Mouse (Mus musculus): Measurements from ENCODE around the gene 1110004F10Rik.

DNA sequence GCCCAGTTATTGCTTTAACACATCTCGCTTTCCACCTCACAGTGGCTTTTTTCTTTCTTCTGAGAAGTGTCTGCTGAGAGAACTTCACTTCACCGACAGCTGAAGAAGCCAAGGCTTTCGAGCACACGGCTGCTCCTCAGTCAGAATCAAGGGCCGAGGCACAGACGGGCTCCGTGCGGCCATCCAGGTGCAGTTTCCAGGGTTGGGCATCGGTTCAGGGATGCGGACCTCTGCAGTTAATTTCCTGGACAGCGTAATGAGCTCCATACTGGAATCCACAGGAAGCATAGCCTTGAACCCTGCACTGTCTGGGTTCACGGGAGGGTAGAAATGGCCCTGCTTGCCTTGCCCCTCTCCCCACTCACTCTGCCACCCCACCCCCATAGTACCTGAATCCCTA, 84.9 kb downstream of the 1110004F10Rik start:
- TF ChIP-seq CTCF (IDR thresholded peaks at IDR 0.05; ENCODE audit: extremely low read depth, insufficient read depth, low read length): no peak
- TF ChIP-seq POLR2A (IDR thresholded peaks at IDR 0.05; ENCODE audit: extremely low read depth, insufficient read depth, low read length): no peak
